Mouse (Mus musculus) stomach, embryonic 14.5 days (tissue): ENCODE data around the gene Cdh13. TPM values are rescaled to one million over a fixed set of nuclear protein-coding genes. Genes with fewer than 3 reads are reported as not detected.

Experiments used
- ATAC-seq: fragments of 200-750 bp; cut with Nextera tagmentation; 2 replicates; pipeline ENCODE4 v1.8.0; 2017; ENCODE audit warnings: low read depth, moderate TSS enrichment; ENCODE audit not compliant: insufficient number of reproducible peaks, insufficient read depth, low FRiP score
- H3K27ac ChIP-seq: fragments of 300-500 bp; sonication (generic); 2 replicates; pipeline ENCODE4 v1.5.1; 2014; ENCODE audit warnings: mild to moderate bottlenecking, low read length, moderate library complexity, mixed read lengths
- H3K27me3 ChIP-seq: fragments of 300-500 bp; sonication (generic); 2 replicates; pipeline ENCODE4 v1.6.1; 2014; ENCODE audit warnings: low read length, control low read depth, mixed read lengths; ENCODE audit not compliant: control insufficient read depth, insufficient read depth
- H3K36me3 ChIP-seq: fragments of 300-500 bp; sonication (generic); 2 replicates; pipeline ENCODE4 v1.6.1; 2014; ENCODE audit warnings: mild to moderate bottlenecking, control low read depth, low read length, moderate library complexity, mixed read lengths; ENCODE audit not compliant: control insufficient read depth, insufficient read depth
- H3K4me1 ChIP-seq: fragments of 300-500 bp; sonication (generic); 2 replicates; pipeline ENCODE4 v1.6.1; 2014; ENCODE audit warnings: low read length, control low read depth, mixed read lengths; ENCODE audit not compliant: control insufficient read depth, insufficient read depth
- H3K4me2 ChIP-seq: fragments of 300-500 bp; sonication (generic); replicated peaks from 2 replicates; pipeline ENCODE4 v1.6.1; 2014; ENCODE audit warnings: low read depth, low read length, control low read depth
- H3K4me3 ChIP-seq: fragments of 300-500 bp; sonication (generic); 2 replicates; pipeline ENCODE4 v1.5.1; 2014; ENCODE audit warnings: low read depth, low read length, control low read depth
- H3K9ac ChIP-seq: fragments of 300-500 bp; sonication (generic); replicated peaks from 2 replicates; pipeline ENCODE4 v1.6.1; 2014; ENCODE audit warnings: low read depth, mild to moderate bottlenecking, control low read depth, low read length, moderate library complexity, mixed read lengths
- H3K9me3 ChIP-seq: fragments of 300-500 bp; sonication (generic); 2 replicates; pipeline ENCODE4 v1.6.1; 2016; ENCODE audit warnings: low read depth, low read length, control low read depth; ENCODE audit not compliant: control insufficient read depth
- WGBS: fragments of 180-500 bp; shearing (Covaris S2); extraction: QIAGEN DNeasy Blood & Tissue Kit; methylation state at CpG from one replicate; pipeline ENCODE4 v1.1.7; 2014; 5-methylcytosine and 5-hydroxymethylcytosine counted together
- polyA plus RNA-seq: library from polyadenylated mRNA; unstranded; fragments of >200 nt; fragmentation: Nextera tagmentation; extraction: Ambion mirVana; gene quantifications from 2 replicates; pipeline ENCODE4 v1.2.1, GENCODE M21; 2014

Cdh13 gene
- polyA plus RNA-seq, 1 experiment from 2014 or later, result 17.6 TPM

DNA sequence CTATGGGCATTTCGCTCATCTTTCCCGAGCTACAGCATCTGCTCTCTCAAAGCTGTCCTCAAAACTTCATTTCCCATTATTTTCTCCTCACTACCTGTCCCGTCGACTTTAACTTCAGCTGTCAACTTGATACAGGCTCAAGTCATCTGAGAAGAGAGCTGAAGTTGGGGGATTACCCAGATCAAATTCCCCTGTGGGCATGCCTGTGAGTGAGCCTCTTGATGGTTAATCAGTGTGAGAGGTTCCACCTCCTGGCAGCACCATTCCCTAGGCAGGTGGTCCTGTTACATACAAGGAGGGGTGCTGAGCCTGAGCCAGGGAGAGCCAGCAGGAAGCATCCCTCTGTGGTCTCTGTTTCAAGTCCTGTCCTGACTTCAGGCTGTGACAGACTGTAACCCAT, 519.6 kb downstream of the Cdh13 start:
- no peak overlapping the region for H3K27ac ChIP-seq
- 73% methylated on average over 4 of the region's 4 CpGs for WGBS
- H3K9ac ChIP-seq, result no peak overlapping the region
- H3K4me1 ChIP-seq, result no peaks in the 10 kb centered on the region
- H3K4me2 ChIP-seq, result no peak overlapping the region
- H3K9me3 ChIP-seq, result peaks cover 5% of the 10 kb centered on the region; the same call in 1 of the 2 replicates
- no peaks in the 10 kb centered on the region for H3K27me3 ChIP-seq
- no peak overlapping the region for H3K4me3 ChIP-seq
- ATAC-seq, result no peak
- H3K36me3 ChIP-seq, result no peaks in the 10 kb centered on the region

- Histone ChIP-seq H3K9me3 (no peaks in the 10 kb centered on the region), H3K4me3 (no peak overlapping the region), H3K4me1 (no peaks in the 10 kb centered on the region), H3K36me3 (no peaks in the 10 kb centered on the region), H3K9ac (no peak overlapping the region), H3K27ac (no peak overlapping the region), H3K27me3 (no peaks in the 10 kb centered on the region), H3K4me2 (no peak overlapping the region)
- WGBS, result 68% methylated on average over 6 of the region's 6 CpGs
- ATAC-seq, result no peak
These were observed 526.1 kb downstream of the Cdh13 start for GRCm38 (mm10) chr8:118809660-118810059.

DNA sequence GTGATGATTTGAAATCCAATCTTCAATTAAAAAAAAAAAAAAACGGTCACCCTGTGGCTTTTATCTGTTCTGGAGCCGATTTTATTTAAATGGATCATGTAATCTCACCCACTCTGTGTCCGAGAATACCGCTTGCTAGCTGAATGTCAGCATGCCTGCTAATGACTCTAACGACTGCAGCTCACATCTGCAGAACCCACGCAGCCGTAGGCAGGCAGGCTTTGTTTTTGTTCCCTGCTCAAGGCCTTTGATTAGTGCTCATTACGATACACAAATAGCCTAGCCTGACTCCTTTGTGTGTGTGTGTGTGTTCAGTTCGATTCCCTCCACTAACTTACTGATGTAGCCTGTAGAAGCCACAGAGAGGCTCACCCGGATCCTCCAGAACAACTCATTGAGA, 531.5 kb downstream of the Cdh13 start:
- no peaks in the 10 kb centered on the region for H3K9me3 ChIP-seq
- no peak overlapping the region for H3K4me2 ChIP-seq
- no peaks in the 10 kb centered on the region for H3K27me3 ChIP-seq
- no peak overlapping the region for H3K9ac ChIP-seq
- no peaks in the 10 kb centered on the region for H3K36me3 ChIP-seq
- H3K27ac ChIP-seq, result no peak overlapping the region
- ATAC-seq, result no peak
- no peaks in the 10 kb centered on the region for H3K4me1 ChIP-seq
- no peak overlapping the region for H3K4me3 ChIP-seq
- WGBS, result 74% methylated on average over 10 of the region's 10 CpGs

DNA sequence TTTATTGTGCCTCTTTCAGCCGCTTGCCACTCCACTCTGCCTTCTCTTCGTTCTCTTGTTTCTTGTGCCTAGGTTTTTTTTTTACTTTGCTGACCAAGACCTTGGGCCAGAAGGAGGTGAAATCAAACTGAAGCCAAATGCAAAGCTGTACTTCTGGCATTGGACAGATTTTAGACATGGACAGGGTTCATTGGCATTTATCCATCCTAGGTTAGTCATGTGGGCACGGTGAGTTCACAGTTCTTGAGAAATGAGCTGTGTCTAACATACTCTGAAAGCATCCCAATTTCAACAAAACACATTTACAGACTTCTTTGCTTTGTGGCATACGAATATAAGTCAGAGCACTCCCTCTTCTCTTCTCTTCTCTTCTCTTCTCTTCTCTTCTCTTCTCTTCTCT, 543.2 kb downstream of the Cdh13 start:
- Histone ChIP-seq H3K4me3 (no peak overlapping the region), H3K27me3 (no peaks in the 10 kb centered on the region), H3K27ac (no peak overlapping the region), H3K36me3 (no peaks in the 10 kb centered on the region), H3K9me3 (no peaks in the 10 kb centered on the region), H3K4me1 (no peaks in the 10 kb centered on the region), H3K4me2 (no peak overlapping the region), H3K9ac (no peak overlapping the region)
- no peak for ATAC-seq
- 85% methylated on average over 4 of the region's 4 CpGs for whole genome bisulfite sequencing

- no peak for ATAC-seq
- no peak overlapping the region for H3K9ac ChIP-seq
- WGBS, result 88% methylated on average over 6 of the region's 6 CpGs
These were observed 544.2 kb downstream of the Cdh13 start for GRCm38 (mm10) chr8:118827726-118828125.

GRCm38 (mm10) chr8:118830291-118830690, 546.8 kb downstream of the Cdh13 start:
- Histone ChIP-seq H3K4me3 (no peak overlapping the region), H3K27ac (no peak overlapping the region), H3K4me2 (no peak overlapping the region), H3K9ac (no peak overlapping the region), H3K36me3 (no peaks in the 10 kb centered on the region), H3K9me3 (no peaks in the 10 kb centered on the region), H3K4me1 (no peaks in the 10 kb centered on the region), H3K27me3 (no peaks in the 10 kb centered on the region)
- WGBS, result 64% methylated on average over 5 of the region's 5 CpGs
- ATAC-seq, result peak; percentile 74; the same call in 1 of the 2 replicates

More at GRCm38 (mm10) chr8:118827726-118828125, 544.2 kb downstream of the Cdh13 start:
- Histone ChIP-seq H3K4me1 (no peaks in the 10 kb centered on the region), H3K4me2 (no peak overlapping the region), H3K27me3 (no peaks in the 10 kb centered on the region), H3K9me3 (no peaks in the 10 kb centered on the region), H3K36me3 (no peaks in the 10 kb centered on the region), H3K4me3 (no peak overlapping the region), H3K27ac (no peak overlapping the region)

DNA sequence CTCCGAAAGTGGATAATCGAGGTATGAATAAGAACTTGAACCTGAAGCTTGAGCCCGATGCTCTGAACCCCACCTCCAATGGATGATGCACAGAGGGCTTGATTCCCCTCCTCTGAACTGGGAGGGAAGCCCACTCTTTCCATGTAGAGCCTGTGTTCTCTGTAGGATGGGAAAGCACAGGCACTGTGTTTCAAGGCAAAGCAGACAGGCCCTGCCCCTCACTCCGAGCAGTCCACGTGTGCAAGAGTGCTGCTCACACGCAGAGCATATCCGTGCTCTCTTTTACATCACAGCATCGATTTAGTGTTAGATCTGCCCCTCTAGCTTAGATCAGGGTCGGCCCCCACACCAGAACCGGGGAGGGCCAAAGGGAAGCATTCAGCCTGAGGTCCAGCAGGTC, 547.5 kb downstream of the Cdh13 start:
- Histone ChIP-seq H3K4me2 (no peak overlapping the region), H3K9ac (no peak overlapping the region), H3K9me3 (no peaks in the 10 kb centered on the region), H3K36me3 (no peaks in the 10 kb centered on the region), H3K27me3 (no peaks in the 10 kb centered on the region), H3K4me3 (no peak overlapping the region), H3K4me1 (no peaks in the 10 kb centered on the region), H3K27ac (no peak overlapping the region)
- no peak for ATAC-seq
- 79% methylated on average over 10 of the region's 10 CpGs for WGBS

- H3K4me1 ChIP-seq, result no peaks in the 10 kb centered on the region
- no peak for ATAC-seq
- no peaks in the 10 kb centered on the region for H3K9me3 ChIP-seq
- no peak overlapping the region for H3K9ac ChIP-seq
- no peak overlapping the region for H3K4me2 ChIP-seq
- H3K36me3 ChIP-seq, result no peaks in the 10 kb centered on the region
- H3K27me3 ChIP-seq, result no peaks in the 10 kb centered on the region
- WGBS, result 48% methylated on average over 2 of the region's 2 CpGs
- no peak overlapping the region for H3K27ac ChIP-seq
- H3K4me3 ChIP-seq, result no peak overlapping the region
These were observed 555.3 kb downstream of the Cdh13 start for GRCm38 (mm10) chr8:118838801-118839200.

- no peaks in the 10 kb centered on the region for H3K27me3 ChIP-seq
- no peak overlapping the region for H3K4me2 ChIP-seq
- ATAC-seq, result no peak
- H3K4me1 ChIP-seq, result no peaks in the 10 kb centered on the region
- no peak overlapping the region for H3K4me3 ChIP-seq
- H3K36me3 ChIP-seq, result no peaks in the 10 kb centered on the region
- no peaks in the 10 kb centered on the region for H3K9me3 ChIP-seq
- H3K9ac ChIP-seq, result no peak overlapping the region
- no peak overlapping the region for H3K27ac ChIP-seq
These were observed 562.2 kb downstream of the Cdh13 start for GRCm38 (mm10) chr8:118845690-118846089.
